Mouse (Mus musculus): ENCODE results near the gene Fam186b. TPM values are rescaled to one million over a fixed set of nuclear protein-coding genes. Genes with fewer than 3 reads are reported as not detected.

The Fam186b gene
- polyA plus RNA-seq, 1 experiment: not detected

- H3K4me1 ChIP-seq (ENCODE audit: control insufficient read depth, insufficient read depth, low read length): no peaks in the 10 kb centered on the region
- H3K4me3 ChIP-seq (ENCODE audit: insufficient read depth, low read length): no peak overlapping the region
- TF ChIP-seq POLR2A (IDR thresholded peaks at IDR 0.05; ENCODE audit: low read depth, low read length) (no peak), CTCF (IDR thresholded peaks at IDR 0.05; ENCODE audit: borderline replicate concordance, insufficient read depth, low read length) (no peak)
- H3K27ac ChIP-seq (ENCODE audit: insufficient read depth, low read length): no peak overlapping the region
Measured at GRCm38 (mm10) chr15:99324151-99324550, 28.5 kb upstream of the Fam186b start.

GRCm38 (mm10) chr15:99320978-99321377, 25.3 kb upstream of the Fam186b start:
- H3K27ac ChIP-seq (ENCODE audit: insufficient read depth, low read length): no peak overlapping the region
- no peak overlapping the region for H3K4me3 ChIP-seq (ENCODE audit: insufficient read depth, low read length)
- no peaks in the 10 kb centered on the region for H3K4me1 ChIP-seq (ENCODE audit: control insufficient read depth, insufficient read depth, low read length)
- TF ChIP-seq POLR2A (IDR thresholded peaks at IDR 0.05; ENCODE audit: low read depth, low read length) (no peak), CTCF (IDR thresholded peaks at IDR 0.05; ENCODE audit: borderline replicate concordance, insufficient read depth, low read length) (no peak)

GRCm38 (mm10) chr15:99320168-99320674, 24.5 kb upstream of the Fam186b start:
- Histone ChIP-seq H3K27ac (ENCODE audit: insufficient read depth, low read length) (no peak overlapping the region), H3K4me3 (ENCODE audit: insufficient read depth, low read length) (no peak overlapping the region), H3K4me1 (ENCODE audit: control insufficient read depth, insufficient read depth, low read length) (no peaks in the 10 kb centered on the region)
- TF ChIP-seq POLR2A (IDR thresholded peaks at IDR 0.05; ENCODE audit: low read depth, low read length): no peak
- no peak for TF ChIP-seq CTCF (IDR thresholded peaks at IDR 0.05; ENCODE audit: borderline replicate concordance, insufficient read depth, low read length)

- no peak overlapping the region for H3K4me3 ChIP-seq (ENCODE audit: insufficient read depth, low read length)
- no peak overlapping the region for H3K27ac ChIP-seq (ENCODE audit: insufficient read depth, low read length)
- TF ChIP-seq CTCF (IDR thresholded peaks at IDR 0.05; ENCODE audit: borderline replicate concordance, insufficient read depth, low read length) (no peak), POLR2A (IDR thresholded peaks at IDR 0.05; ENCODE audit: low read depth, low read length) (no peak)
- H3K4me1 ChIP-seq (ENCODE audit: control insufficient read depth, insufficient read depth, low read length): no peaks in the 10 kb centered on the region
Measured at GRCm38 (mm10) chr15:99319411-99319871, 23.8 kb upstream of the Fam186b start.

GRCm38 (mm10) chr15:99318861-99319410, 23.2 kb upstream of the Fam186b start:
- H3K27ac ChIP-seq (ENCODE audit: insufficient read depth, low read length): no peak overlapping the region
- no peaks in the 10 kb centered on the region for H3K4me1 ChIP-seq (ENCODE audit: control insufficient read depth, insufficient read depth, low read length)
- no peak overlapping the region for H3K4me3 ChIP-seq (ENCODE audit: insufficient read depth, low read length)
- TF ChIP-seq POLR2A (IDR thresholded peaks at IDR 0.05; ENCODE audit: low read depth, low read length) (no peak), CTCF (IDR thresholded peaks at IDR 0.05; ENCODE audit: borderline replicate concordance, insufficient read depth, low read length) (no peak)

- H3K4me3 ChIP-seq (ENCODE audit: insufficient read depth, low read length): no peak overlapping the region
- H3K27ac ChIP-seq (ENCODE audit: insufficient read depth, low read length): no peak overlapping the region
- no peaks in the 10 kb centered on the region for H3K4me1 ChIP-seq (ENCODE audit: control insufficient read depth, insufficient read depth, low read length)
- no peak for TF ChIP-seq POLR2A (IDR thresholded peaks at IDR 0.05; ENCODE audit: low read depth, low read length)
- TF ChIP-seq CTCF (IDR thresholded peaks at IDR 0.05; ENCODE audit: borderline replicate concordance, insufficient read depth, low read length): no peak
Measured at GRCm38 (mm10) chr15:99318071-99318470, 22.4 kb upstream of the Fam186b start.

- Histone ChIP-seq H3K4me3 (ENCODE audit: insufficient read depth, low read length) (no peak overlapping the region), H3K4me1 (ENCODE audit: control insufficient read depth, insufficient read depth, low read length) (no peaks in the 10 kb centered on the region), H3K27ac (ENCODE audit: insufficient read depth, low read length) (no peak overlapping the region)
- no peak for TF ChIP-seq POLR2A (IDR thresholded peaks at IDR 0.05; ENCODE audit: low read depth, low read length)
- no peak for TF ChIP-seq CTCF (IDR thresholded peaks at IDR 0.05; ENCODE audit: borderline replicate concordance, insufficient read depth, low read length)
Measured at GRCm38 (mm10) chr15:99317267-99317651, 21.6 kb upstream of the Fam186b start.

- TF ChIP-seq POLR2A (IDR thresholded peaks at IDR 0.05; ENCODE audit: low read depth, low read length) (no peak), CTCF (IDR thresholded peaks at IDR 0.05; ENCODE audit: borderline replicate concordance, insufficient read depth, low read length) (peak; percentile 60; the same call in 1 of the 2 replicates)
- no peaks in the 10 kb centered on the region for H3K4me1 ChIP-seq (ENCODE audit: control insufficient read depth, insufficient read depth, low read length)
Measured at GRCm38 (mm10) chr15:99316314-99317266, 20.9 kb upstream of the Fam186b start.

GRCm38 (mm10) chr15:99314891-99315290, 19.2 kb upstream of the Fam186b start:
- Histone ChIP-seq H3K4me3 (ENCODE audit: insufficient read depth, low read length) (no peak overlapping the region), H3K4me1 (ENCODE audit: control insufficient read depth, insufficient read depth, low read length) (no peaks in the 10 kb centered on the region), H3K27ac (ENCODE audit: insufficient read depth, low read length) (no peak overlapping the region)
- TF ChIP-seq CTCF (IDR thresholded peaks at IDR 0.05; ENCODE audit: borderline replicate concordance, insufficient read depth, low read length) (no peak), POLR2A (IDR thresholded peaks at IDR 0.05; ENCODE audit: low read depth, low read length) (no peak)

More at GRCm38 (mm10) chr15:99316314-99317266, 20.9 kb upstream of the Fam186b start:
- Histone ChIP-seq H3K4me3 (ENCODE audit: insufficient read depth, low read length) (no peak overlapping the region), H3K27ac (ENCODE audit: insufficient read depth, low read length) (no peak overlapping the region)

Measured in embryonic fibroblast, embryonic 13.5 days (primary cell).